Mouse (Mus musculus) layer of hippocampus, adult 9-10 months (tissue): Measurements from ENCODE around the gene Zfp771.
"Not testable (repeated sequence)": the region's sequence is repeated elsewhere in the genome, so short reads cannot be mapped to it uniquely, and the experiment has no call there.

Experiments
- DNase-seq: peaks from one replicate; pipeline ENCODE4 v3.0.0; 2022; ENCODE audit warnings: low spot score

Gene Zfp771

GRCm38 (mm10) chr7:127217901-127218642, 26.0 kb upstream of the Zfp771 start:
- no peak for DNase-seq

GRCm38 (mm10) chr7:127218670-127219069, 25.4 kb upstream of the Zfp771 start:
- no peak for DNase-seq

- DNase-seq: no peak
These were observed 23.6 kb upstream of the Zfp771 start for GRCm38 (mm10) chr7:127220440-127220839.

GRCm38 (mm10) chr7:127223106-127223505, 21.0 kb upstream of the Zfp771 start:
- DNase-seq: no peak

- DNase-seq: no peak
These were observed 20.3 kb upstream of the Zfp771 start for GRCm38 (mm10) chr7:127223515-127224478.

GRCm38 (mm10) chr7:127224616-127225015, 19.5 kb upstream of the Zfp771 start:
- no peak for DNase-seq

GRCm38 (mm10) chr7:127225147-127225995, 18.7 kb upstream of the Zfp771 start:
- DNase-seq: no peak

- no peak for DNase-seq
These were observed 15.3 kb upstream of the Zfp771 start for GRCm38 (mm10) chr7:127228615-127229303.

GRCm38 (mm10) chr7:127231376-127231775, 12.7 kb upstream of the Zfp771 start:
- no peak for DNase-seq

GRCm38 (mm10) chr7:127231826-127232621, 12.1 kb upstream of the Zfp771 start:
- no peak for DNase-seq

- no peak for DNase-seq
These were observed 11.3 kb upstream of the Zfp771 start, which contains the start of the genes Zfp553 and Sept1 for GRCm38 (mm10) chr7:127232622-127233367. TSS of gene Zfp553 (plus strand) at chr7:127233061. TSS of gene Sept1 (minus strand) at chr7:127233130.

- DNase-seq: no peak
These were observed 10.7 kb upstream of the Zfp771 start for GRCm38 (mm10) chr7:127233368-127233749.

- DNase-seq: no peak
These were observed 10.3 kb upstream of the Zfp771 start for GRCm38 (mm10) chr7:127233765-127234164.

- no peak for DNase-seq
These were observed 9.3 kb upstream of the Zfp771 start for GRCm38 (mm10) chr7:127234777-127235176.

- DNase-seq: no peak
These were observed 660 bp upstream of the Zfp771 start for GRCm38 (mm10) chr7:127243361-127243867.

- no peak for DNase-seq
These were observed 810 bp downstream of the Zfp771 start for GRCm38 (mm10) chr7:127244658-127245510.

- DNase-seq: not testable (repeated sequence)
These were observed 6.4 kb downstream of the Zfp771 start for GRCm38 (mm10) chr7:127250511-127250910.

GRCm38 (mm10) chr7:127252414-127252813, 8.3 kb downstream of the Zfp771 start:
- no peak for DNase-seq

GRCm38 (mm10) chr7:127253341-127253740, 9.3 kb downstream of the Zfp771 start:
- DNase-seq: no peak
